Mouse (Mus musculus) hindlimb bud, embryonic 11.5 days (tissue): ENCODE data around the gene Gnaz.
A peak's percentile ranks its signal among the peaks of the same experiment; 100 is the strongest.

Source experiments
- DNase-seq: peaks from one replicate; pipeline ENCODE4 v3.0.0-alpha.2; 2012; ENCODE audit warnings: low read depth, low spot score; ENCODE audit errors: extremely low spot score

The Gnaz gene

DNA sequence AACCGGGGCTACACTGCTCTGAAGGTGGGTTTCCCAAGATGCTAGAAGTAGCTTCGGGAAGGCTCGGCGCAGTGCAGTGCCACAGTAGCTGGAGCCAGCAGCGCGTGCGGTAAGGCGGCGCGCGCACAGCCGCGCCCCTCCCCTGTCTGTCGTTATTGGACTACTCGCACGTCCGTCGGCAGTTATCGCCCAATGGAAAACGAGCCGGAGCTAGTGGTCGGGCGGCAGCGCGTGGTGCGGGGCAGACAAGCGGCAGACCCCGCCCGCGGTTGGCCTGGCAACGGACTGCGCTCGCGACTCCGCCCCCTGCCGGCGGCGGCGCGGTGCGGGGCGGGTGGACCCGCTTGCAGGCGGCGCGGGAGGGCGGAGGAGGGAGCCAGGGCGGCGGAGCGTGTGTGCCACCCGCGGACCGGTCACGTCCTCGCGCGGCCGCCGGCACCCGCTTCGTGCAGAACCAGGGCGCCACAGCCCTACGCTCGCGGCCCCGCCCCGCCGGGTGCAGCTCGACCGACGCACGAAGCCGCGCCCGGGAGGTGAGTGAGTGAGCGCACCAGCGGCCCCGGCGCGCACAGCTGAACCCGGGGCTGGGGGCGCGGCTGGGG is at the start of gene Gnaz:
Gene Gnaz, plus strand, starts transcription at position 328 of the 602 bp plus-strand sequence.
- peak; percentile 82 for DNase-seq

DNA sequence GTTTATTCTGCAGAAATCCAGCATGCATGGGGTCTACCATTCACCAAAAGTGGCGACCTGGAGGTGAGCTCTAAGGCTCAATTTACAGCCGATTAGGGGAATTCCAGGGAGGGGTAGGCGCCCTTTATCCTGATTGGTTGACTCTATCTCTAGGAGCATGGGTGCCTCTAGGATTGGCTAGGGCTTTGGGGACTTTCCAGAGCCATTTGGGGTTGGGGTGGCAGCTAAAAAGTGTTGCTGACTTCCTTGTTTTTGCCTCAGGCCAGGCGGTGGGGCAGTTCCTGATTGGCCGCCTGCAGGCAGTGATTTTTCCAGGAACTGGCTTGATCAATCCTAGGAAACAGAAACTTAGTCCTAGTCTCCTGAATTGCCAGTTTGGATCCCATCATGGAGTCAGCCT is 47.7 kb upstream of the Gnaz start:
- no peak for DNase-seq

DNA sequence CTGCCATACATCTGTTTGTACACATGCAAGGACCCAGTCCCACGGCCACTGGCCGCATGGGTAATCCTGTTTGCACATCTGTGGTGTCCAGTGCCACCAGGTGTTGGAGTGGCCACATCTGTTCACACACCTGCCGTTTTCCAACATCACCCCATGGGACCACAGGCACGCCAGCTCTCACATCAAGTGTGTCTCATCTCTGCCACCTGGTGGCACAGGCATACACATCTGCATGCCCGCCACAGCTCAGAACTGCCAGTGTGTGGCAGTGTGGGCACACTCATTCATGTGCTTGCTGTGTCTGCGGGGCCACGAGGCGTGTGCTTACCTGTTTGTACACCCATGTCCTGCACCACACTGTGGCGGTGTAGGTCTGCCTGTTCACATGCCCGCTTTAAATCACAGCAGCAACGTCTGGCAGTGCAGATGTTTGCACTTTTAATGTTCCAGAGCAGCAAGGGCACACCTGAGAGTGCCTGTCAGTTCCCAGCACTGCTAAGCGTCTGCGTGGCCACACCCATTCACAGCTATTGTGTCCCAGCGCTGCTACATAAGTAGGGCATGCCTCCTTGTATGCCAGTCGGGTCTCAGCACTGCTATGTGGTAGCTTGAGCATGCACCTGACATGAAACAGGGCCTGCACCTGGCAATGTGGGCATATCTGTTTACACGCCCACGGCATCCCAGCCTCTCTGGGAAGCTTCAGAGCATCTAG is 46.0 kb upstream of the Gnaz start:
- no peak for DNase-seq

DNA sequence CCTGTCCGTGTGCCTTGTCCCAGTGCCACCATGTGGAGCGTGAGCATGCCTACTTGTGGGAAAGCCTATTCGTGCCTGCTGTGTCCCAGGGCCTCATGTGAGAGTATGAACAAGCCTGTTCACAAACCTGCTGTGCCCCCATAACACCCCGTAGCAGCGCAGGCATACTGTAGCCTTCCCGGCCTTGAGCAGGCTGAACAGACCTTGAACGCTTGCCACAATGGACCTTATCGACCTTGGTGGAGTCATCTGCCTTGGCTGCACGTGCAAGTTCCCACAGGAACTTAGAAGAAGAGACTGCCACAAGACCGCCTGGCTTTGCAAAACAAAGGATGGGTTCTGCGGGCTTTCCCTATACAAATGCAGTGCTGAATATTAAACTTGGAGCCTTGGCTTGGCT is 45.4 kb upstream of the Gnaz start:
- DNase-seq = no peak

- DNase-seq = no peak
Measured at GRCm38 (mm10) chr10:74922763-74923162, 44.2 kb upstream of the Gnaz start.

DNA sequence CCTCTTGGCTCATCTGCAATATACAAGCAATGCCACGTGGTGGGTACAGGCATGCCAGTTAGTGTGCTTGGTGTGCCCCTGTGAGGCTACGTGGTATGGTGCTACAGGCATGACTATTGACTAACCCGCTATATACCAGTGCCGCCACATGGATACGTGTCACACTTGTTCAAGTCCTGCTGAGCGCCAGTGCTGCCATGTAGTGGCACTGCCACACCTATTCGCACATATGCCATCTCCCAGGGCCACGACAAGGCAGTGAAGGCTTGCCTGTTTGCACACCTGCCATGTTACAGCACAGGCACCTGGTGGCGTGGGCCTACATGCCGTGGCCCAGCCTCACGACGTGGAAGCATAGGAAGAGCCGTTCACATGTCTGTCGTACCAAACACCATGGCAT is 42.7 kb upstream of the Gnaz start:
- no peak for DNase-seq

- no peak for DNase-seq
Measured at GRCm38 (mm10) chr10:74925324-74925723, 41.7 kb upstream of the Gnaz start.

GRCm38 (mm10) chr10:74928276-74928675 is 38.7 kb upstream of the Gnaz start:
- DNase-seq = no peak

- DNase-seq = no peak
Measured at GRCm38 (mm10) chr10:74929578-74929977, 37.4 kb upstream of the Gnaz start.

GRCm38 (mm10) chr10:74930541-74930940 is 36.4 kb upstream of the Gnaz start:
- no peak for DNase-seq

DNA sequence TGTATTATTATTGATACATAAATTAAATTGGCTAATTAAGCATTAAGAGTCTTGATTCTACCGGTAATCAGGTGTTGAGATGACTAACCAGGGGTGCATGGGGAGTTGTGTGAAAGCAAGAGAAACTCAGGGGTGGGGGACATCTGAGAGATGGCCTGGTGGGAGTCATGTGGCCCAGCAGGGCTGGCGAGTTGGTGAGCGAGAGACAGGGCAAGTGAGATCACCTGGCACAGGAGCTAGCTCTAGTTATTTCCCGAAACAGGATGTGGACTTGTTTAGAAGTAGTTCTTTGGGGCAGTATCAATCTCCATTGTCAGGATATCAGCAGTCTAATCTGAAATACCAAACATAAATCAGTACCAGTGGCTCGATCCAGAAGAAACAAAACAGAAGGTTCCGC is 35.3 kb upstream of the Gnaz start:
- DNase-seq = no peak

- DNase-seq = no peak
Measured at GRCm38 (mm10) chr10:74932487-74932886, 34.5 kb upstream of the Gnaz start.

DNA sequence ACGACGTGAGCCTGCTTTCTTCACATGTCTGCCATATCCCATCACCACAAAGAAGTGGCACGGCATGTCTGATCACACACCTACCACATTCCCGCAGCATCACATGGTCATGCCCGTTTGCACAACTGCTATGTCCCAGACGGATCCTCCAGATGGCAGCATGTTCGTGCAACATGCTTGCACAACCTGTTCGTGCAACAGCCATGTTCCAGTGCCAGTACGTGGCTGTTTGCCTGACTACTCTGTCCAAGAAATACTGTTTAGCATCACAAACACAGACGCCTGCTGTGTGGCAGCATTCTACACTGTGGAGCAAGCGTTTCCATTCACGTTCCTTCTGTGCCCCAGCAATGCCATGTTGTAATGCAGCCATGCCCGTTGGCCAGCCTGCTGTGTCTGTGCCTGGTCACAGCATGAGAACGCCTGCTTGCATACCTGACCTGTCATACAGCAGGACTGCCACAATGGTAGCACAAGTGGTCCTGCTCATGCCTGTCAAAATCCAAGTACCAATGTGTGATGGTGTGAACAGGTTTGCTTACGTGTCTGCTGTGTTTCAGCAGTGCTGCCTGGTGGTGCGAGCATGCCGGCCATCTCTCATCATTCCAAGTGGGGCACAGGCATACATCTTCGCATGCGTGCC is 33.3 kb upstream of the Gnaz start:
- DNase-seq = no peak

- no peak for DNase-seq
Measured at GRCm38 (mm10) chr10:74934521-74934920, 32.5 kb upstream of the Gnaz start.

GRCm38 (mm10) chr10:74935016-74935415 is 32.0 kb upstream of the Gnaz start:
- DNase-seq = no peak

- DNase-seq = no peak
Measured at GRCm38 (mm10) chr10:74937003-74937790, 29.8 kb upstream of the Gnaz start.

DNA sequence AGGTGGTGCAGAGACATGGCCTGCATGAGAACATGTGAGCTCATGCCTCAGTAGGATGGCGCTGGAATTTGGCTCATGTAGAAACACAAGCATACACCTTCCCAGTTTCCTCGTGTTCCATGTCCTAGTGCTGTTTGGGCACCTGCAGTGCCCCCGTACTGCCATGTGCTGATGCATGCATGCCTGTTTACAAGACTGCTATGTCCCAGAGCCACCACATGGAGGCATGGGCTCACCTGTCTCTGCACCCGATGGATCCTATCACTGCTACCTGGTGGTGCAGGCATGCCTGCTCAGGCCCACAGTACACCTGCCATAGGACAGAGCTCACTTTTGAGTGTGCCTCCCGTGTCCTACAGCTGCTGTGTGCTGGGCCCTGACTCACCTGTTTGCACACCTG is 28.6 kb upstream of the Gnaz start:
- no peak for DNase-seq

DNA sequence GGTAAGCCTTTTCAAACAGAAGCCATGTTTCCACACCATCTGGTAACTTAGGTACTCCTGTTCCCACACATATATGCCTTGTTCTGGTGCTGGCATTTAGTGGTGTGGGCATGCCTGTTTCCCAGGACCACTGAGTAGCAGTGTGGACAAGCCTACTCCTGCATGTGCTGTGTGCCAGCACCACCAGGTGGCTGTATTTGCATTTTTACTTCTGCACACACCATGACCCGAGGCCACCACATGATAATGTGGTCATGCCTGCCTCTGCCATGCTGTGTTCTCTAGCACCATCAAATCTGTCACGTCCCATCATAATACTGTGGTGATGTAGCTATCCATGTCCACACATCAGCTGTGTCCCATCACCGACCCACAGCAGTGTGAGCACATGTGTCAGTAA is 27.7 kb upstream of the Gnaz start:
- DNase-seq = no peak

DNA sequence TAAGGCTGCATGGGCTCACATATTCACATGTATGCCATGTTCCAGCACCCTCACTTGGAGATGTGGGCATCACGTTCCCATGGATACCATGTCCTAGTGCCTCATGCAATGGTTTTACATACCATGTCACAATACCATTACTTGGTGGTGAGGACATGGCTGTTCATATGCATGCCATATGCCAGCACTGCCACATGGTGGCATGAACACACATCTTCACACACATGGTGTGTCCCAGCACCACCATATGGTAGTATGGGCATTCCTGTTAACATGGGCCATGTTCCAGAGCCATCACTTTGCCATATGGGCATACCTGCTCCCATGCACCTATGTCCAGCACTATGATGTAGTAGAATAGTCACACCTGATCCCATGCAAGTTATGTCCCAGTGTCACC is 26.2 kb upstream of the Gnaz start:
- no peak for DNase-seq

DNA sequence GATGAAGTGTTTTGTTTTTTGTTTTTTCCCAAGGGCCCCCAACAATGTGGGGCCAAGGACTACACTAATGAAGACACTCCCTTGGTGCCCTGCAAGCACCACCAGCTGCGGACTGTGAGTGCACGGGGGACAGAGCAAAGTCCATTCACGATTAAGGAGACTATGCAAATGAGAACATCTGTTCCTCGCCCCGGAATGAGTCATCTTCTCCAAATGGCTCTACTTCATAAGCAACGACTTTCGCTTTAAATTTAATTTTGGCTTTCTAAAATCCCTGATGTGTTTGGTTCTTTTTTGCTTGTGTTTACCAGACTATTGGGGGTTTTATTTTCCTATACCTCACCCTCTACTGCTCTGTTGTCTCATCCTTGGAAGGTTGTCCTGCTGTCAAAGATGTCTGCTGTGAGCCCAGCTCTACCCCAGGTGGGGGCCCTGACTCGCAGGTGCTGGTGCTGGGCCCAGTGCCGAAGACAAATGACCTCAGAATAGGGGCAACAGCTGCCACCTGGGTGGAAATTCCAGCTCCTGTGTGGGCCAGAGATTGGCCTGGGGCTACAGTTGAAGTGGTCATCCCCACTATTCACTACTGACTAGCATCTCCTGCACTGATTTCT is 14.0 kb upstream of the Gnaz start:
- DNase-seq = no peak

GRCm38 (mm10) chr10:74964380-74964779 is 2.6 kb upstream of the Gnaz start:
- no peak for DNase-seq
